Mouse (Mus musculus): Measurements from ENCODE around the gene Disp2. TPM values are rescaled to one million over a fixed set of nuclear protein-coding genes. Genes with fewer than 3 reads are reported as not detected.

Disp2 gene
- polyA plus RNA-seq, 1 experiment from 2014 or later, result not detected

GRCm38 (mm10) chr2:118790221-118790550 lies 10.7 kb downstream of the Disp2 start:
- no peaks in the 10 kb centered on the region for H3K79me2 ChIP-seq (ENCODE audit: inconsistent target)
- WGBS (ENCODE audit: missing documents), result 80% methylated on average over 11 of the region's 12 CpGs
- H3K4me3 ChIP-seq (ENCODE audit: inconsistent target), result no peak overlapping the region
- no peak overlapping the region for H3K27ac ChIP-seq
- H3K36me3 ChIP-seq (ENCODE audit: inconsistent target), result no peaks in the 10 kb centered on the region

- WGBS (ENCODE audit: missing documents), result 41% methylated on average over 44 of the region's 44 CpGs
- Histone ChIP-seq H3K36me3 (ENCODE audit: inconsistent target) (no peaks in the 10 kb centered on the region), H3K27ac (no peak overlapping the region), H3K4me3 (ENCODE audit: inconsistent target) (no peak overlapping the region), H3K79me2 (ENCODE audit: inconsistent target) (no peaks in the 10 kb centered on the region)
These were observed 11.3 kb downstream of the Disp2 start for GRCm38 (mm10) chr2:118790551-118791525.

- Histone ChIP-seq H3K79me2 (ENCODE audit: inconsistent target) (no peaks in the 10 kb centered on the region), H3K27ac (no peak overlapping the region), H3K4me3 (ENCODE audit: inconsistent target) (no peak overlapping the region), H3K36me3 (ENCODE audit: inconsistent target) (no peaks in the 10 kb centered on the region)
- WGBS (ENCODE audit: missing documents), result 92% methylated on average over 26 of the region's 26 CpGs
These were observed 12.2 kb downstream of the Disp2 start for GRCm38 (mm10) chr2:118791591-118792258.

GRCm38 (mm10) chr2:118792259-118792613 lies 12.7 kb downstream of the Disp2 start:
- WGBS (ENCODE audit: missing documents), result 93% methylated on average over 4 of the region's 4 CpGs
- Histone ChIP-seq H3K4me3 (ENCODE audit: inconsistent target) (no peak overlapping the region), H3K79me2 (ENCODE audit: inconsistent target) (no peaks in the 10 kb centered on the region), H3K27ac (no peak overlapping the region), H3K36me3 (ENCODE audit: inconsistent target) (no peaks in the 10 kb centered on the region)

- no peak overlapping the region for H3K4me3 ChIP-seq (ENCODE audit: inconsistent target)
- H3K36me3 ChIP-seq (ENCODE audit: inconsistent target), result no peaks in the 10 kb centered on the region
- no peak overlapping the region for H3K27ac ChIP-seq
- WGBS (ENCODE audit: missing documents), result 20% methylated on average over 4 of the region's 4 CpGs
- H3K79me2 ChIP-seq (ENCODE audit: inconsistent target), result no peaks in the 10 kb centered on the region
These were observed 14.1 kb downstream of the Disp2 start for GRCm38 (mm10) chr2:118793636-118794035.

GRCm38 (mm10) chr2:118802542-118803118 lies 23.1 kb downstream of the Disp2 start:
- H3K27ac ChIP-seq, result no peak overlapping the region
- no peaks in the 10 kb centered on the region for H3K79me2 ChIP-seq (ENCODE audit: inconsistent target)
- WGBS (ENCODE audit: missing documents), result 98% methylated on average over 4 of the region's 4 CpGs
- no peak overlapping the region for H3K4me3 ChIP-seq (ENCODE audit: inconsistent target)
- no peaks in the 10 kb centered on the region for H3K36me3 ChIP-seq (ENCODE audit: inconsistent target)

- H3K36me3 ChIP-seq (ENCODE audit: inconsistent target), result no peaks in the 10 kb centered on the region
- H3K27ac ChIP-seq, result no peak overlapping the region
- no peak overlapping the region for H3K4me3 ChIP-seq (ENCODE audit: inconsistent target)
- 0% methylated on average over 2 of the region's 2 CpGs for WGBS (ENCODE audit: missing documents)
- no peaks in the 10 kb centered on the region for H3K79me2 ChIP-seq (ENCODE audit: inconsistent target)
These were observed 25.0 kb downstream of the Disp2 start for GRCm38 (mm10) chr2:118804474-118804873.

- Histone ChIP-seq H3K79me2 (ENCODE audit: inconsistent target) (no peaks in the 10 kb centered on the region), H3K27ac (no peak overlapping the region), H3K36me3 (ENCODE audit: inconsistent target) (no peaks in the 10 kb centered on the region), H3K4me3 (ENCODE audit: inconsistent target) (no peak overlapping the region)
- WGBS (ENCODE audit: missing documents), result 61% methylated on average over 3 of the region's 3 CpGs
These were observed 25.6 kb downstream of the Disp2 start for GRCm38 (mm10) chr2:118805137-118805536.

GRCm38 (mm10) chr2:118805756-118806155 lies 26.2 kb downstream of the Disp2 start:
- WGBS (ENCODE audit: missing documents), result 93% methylated on average over 3 of the region's 3 CpGs
- no peak overlapping the region for H3K4me3 ChIP-seq (ENCODE audit: inconsistent target)
- H3K79me2 ChIP-seq (ENCODE audit: inconsistent target), result no peaks in the 10 kb centered on the region
- H3K36me3 ChIP-seq (ENCODE audit: inconsistent target), result no peaks in the 10 kb centered on the region
- H3K27ac ChIP-seq, result no peak overlapping the region

- WGBS (ENCODE audit: missing documents), result 96% methylated on average over 3 of the region's 4 CpGs
- Histone ChIP-seq H3K27ac (no peak overlapping the region), H3K4me3 (ENCODE audit: inconsistent target) (no peak overlapping the region), H3K36me3 (ENCODE audit: inconsistent target) (no peaks in the 10 kb centered on the region), H3K79me2 (ENCODE audit: inconsistent target) (no peaks in the 10 kb centered on the region)
These were observed 27.3 kb downstream of the Disp2 start for GRCm38 (mm10) chr2:118806860-118807259.

- no peaks in the 10 kb centered on the region for H3K79me2 ChIP-seq (ENCODE audit: inconsistent target)
- H3K36me3 ChIP-seq (ENCODE audit: inconsistent target), result no peaks in the 10 kb centered on the region
- H3K4me3 ChIP-seq (ENCODE audit: inconsistent target), result no peak overlapping the region
- no peak overlapping the region for H3K27ac ChIP-seq
- 86% methylated on average over 2 of the region's 2 CpGs for WGBS (ENCODE audit: missing documents)
These were observed 31.3 kb downstream of the Disp2 start for GRCm38 (mm10) chr2:118810861-118811260.

- no peak overlapping the region for H3K27ac ChIP-seq
- no peaks in the 10 kb centered on the region for H3K36me3 ChIP-seq (ENCODE audit: inconsistent target)
- no peak overlapping the region for H3K4me3 ChIP-seq (ENCODE audit: inconsistent target)
- WGBS (ENCODE audit: missing documents), result no CpG with 5 or more reads among the region's 1 CpGs
- H3K79me2 ChIP-seq (ENCODE audit: inconsistent target), result no peaks in the 10 kb centered on the region
These were observed 33.2 kb downstream of the Disp2 start for GRCm38 (mm10) chr2:118812724-118813123.

- H3K27ac ChIP-seq, result peak within 1 kb of the TSS; percentile 46
- no peaks in the 10 kb centered on the region for H3K79me2 ChIP-seq (ENCODE audit: inconsistent target)
- peak within 1 kb of the TSS; percentile 59 for H3K4me3 ChIP-seq (ENCODE audit: inconsistent target)
- WGBS (ENCODE audit: missing documents), result under 1% methylated on average over 48 of the region's 49 CpGs
- no peaks in the 10 kb centered on the region for H3K36me3 ChIP-seq (ENCODE audit: inconsistent target)
These were observed 34.7 kb downstream of the Disp2 start, which contains the start of gene Knstrn for GRCm38 (mm10) chr2:118813981-118814836. Gene Knstrn, plus strand, starts transcription at chr2:118814003.

GRCm38 (mm10) chr2:118822800-118823199 lies 43.3 kb downstream of the Disp2 start:
- Histone ChIP-seq H3K36me3 (ENCODE audit: inconsistent target) (peaks cover 6% of the 10 kb centered on the region; the same call in 1 of the 2 replicates), H3K4me3 (ENCODE audit: inconsistent target) (no peak overlapping the region), H3K79me2 (ENCODE audit: inconsistent target) (no peaks in the 10 kb centered on the region), H3K27ac (no peak overlapping the region)
- WGBS (ENCODE audit: missing documents), result 89% methylated on average over 5 of the region's 5 CpGs

Data from macrophage (primary cell).